Mouse (Mus musculus) liver, embryonic 14.5 days (tissue): ENCODE results near the gene Pacrg. TPM values are rescaled to one million over a fixed set of nuclear protein-coding genes. Genes with fewer than 3 reads are reported as not detected.

Experiments
- ATAC-seq: fragments of 200-750 bp; cut with Nextera tagmentation; 2 replicates; pipeline ENCODE4 v1.8.0; 2017; ENCODE audit warnings: moderate number of reproducible peaks, mild to moderate bottlenecking, moderate library complexity; ENCODE audit not compliant: insufficient read depth
- DNase-seq, 3 experiments: peaks; one replicate each; pipeline ENCODE4 v3.0.0-alpha.2; 2012 to 2013; ENCODE audit warnings: low read depth in 3 of 3, low spot score in 3 of 3
- H3K27ac ChIP-seq: fragments of 300-500 bp; sonication (generic); 2 replicates; pipeline ENCODE4 v1.5.1; 2014; ENCODE audit warnings: moderate library complexity, mild to moderate bottlenecking, control low read depth, inconsistent platforms
- H3K27me3 ChIP-seq: fragments of 300-500 bp; sonication (generic); 2 replicates; pipeline ENCODE4 v1.6.1; 2014; ENCODE audit warnings: mild to moderate bottlenecking, low read length, moderate library complexity; ENCODE audit not compliant: control insufficient read depth, insufficient read depth
- H3K36me3 ChIP-seq: fragments of 300-500 bp; sonication (generic); replicated peaks from 2 replicates; pipeline ENCODE4 v1.6.1; 2014; ENCODE audit warnings: low read depth; ENCODE audit not compliant: control insufficient read depth, insufficient read depth
- H3K4me1 ChIP-seq, 2 experiments: fragments of 200-500 bp in 1 of 2; fragments of 300-500 bp in 1 of 2; sonication (generic) in 1 of 2; replicated peaks; 2 replicates each; pipeline ENCODE4 v1.6.1; 2012 to 2014; ENCODE audit warnings: antibody characterized with exemption in 1 of 2, inconsistent platforms in 1 of 2, low read length in 1 of 2; ENCODE audit not compliant: control insufficient read depth in 2 of 2, insufficient read depth in 2 of 2
- H3K4me2 ChIP-seq: fragments of 300-500 bp; sonication (generic); 2 replicates; pipeline ENCODE4 v1.6.1; 2014; ENCODE audit warnings: low read depth, mild to moderate bottlenecking, control low read depth, moderate library complexity
- H3K4me3 ChIP-seq, 2 experiments: fragments of 200-500 bp in 1 of 2; fragments of 300-500 bp in 1 of 2; sonication (generic) in 1 of 2; 2 replicates each; pipeline ENCODE4 v1.5.1; 2012 to 2014; ENCODE audit warnings: low read depth in 2 of 2, low read length in 2 of 2, mild to moderate bottlenecking in 2 of 2, control low read depth in 1 of 2, inconsistent platforms in 1 of 2, moderate library complexity in 1 of 2; ENCODE audit not compliant: insufficient read depth in 1 of 2
- H3K9ac ChIP-seq: fragments of 300-500 bp; sonication (generic); replicated peaks from 2 replicates; pipeline ENCODE4 v1.6.1; 2014; ENCODE audit warnings: mild to moderate bottlenecking, control low read depth, moderate library complexity
- H3K9me3 ChIP-seq: fragments of 300-500 bp; sonication (generic); 2 replicates; pipeline ENCODE4 v1.6.1; 2016; ENCODE audit warnings: low read length, mixed read lengths; ENCODE audit not compliant: control insufficient read depth
- CTCF ChIP-seq: IDR thresholded peaks from 2 replicates; pipeline ENCODE4 v1.5.1; 2016; ENCODE audit warnings: antibody characterized with exemption, low read depth, control low read depth
- EP300 ChIP-seq: IDR thresholded peaks from 2 replicates; pipeline ENCODE4 v1.6.1; 2016; ENCODE audit warnings: antibody characterized with exemption, low read depth
- WGBS: fragments of 180-500 bp; shearing (Covaris S2); extraction: QIAGEN DNeasy Blood & Tissue Kit; methylation state at CpG from one replicate; pipeline ENCODE4 v1.1.7; 2014; ENCODE audit not compliant: insufficient replicate concordance; 5-methylcytosine and 5-hydroxymethylcytosine counted together
- polyA plus RNA-seq, 2 experiments: library from polyadenylated mRNA; depleted of rRNA in 1 of 2; stranded (reverse) in 1 of 2; unstranded in 1 of 2; fragments of >200 nt; fragmentation: Nextera tagmentation in 1 of 2; extraction: Ambion mirVana in 1 of 2; gene quantifications; 2 replicates each; pipeline versions ENCODE4 v1.2.1 to v1.2.3; 2012 to 2014

Gene Pacrg
- polyA plus RNA-seq (2012; rRNA removed) (0.04 TPM in 1 of 2 replicates, not detected in the other), polyA plus RNA-seq (2014; fragmentation: Nextera tagmentation; extraction: Ambion mirVana) (not detected in 2 replicates)

DNA sequence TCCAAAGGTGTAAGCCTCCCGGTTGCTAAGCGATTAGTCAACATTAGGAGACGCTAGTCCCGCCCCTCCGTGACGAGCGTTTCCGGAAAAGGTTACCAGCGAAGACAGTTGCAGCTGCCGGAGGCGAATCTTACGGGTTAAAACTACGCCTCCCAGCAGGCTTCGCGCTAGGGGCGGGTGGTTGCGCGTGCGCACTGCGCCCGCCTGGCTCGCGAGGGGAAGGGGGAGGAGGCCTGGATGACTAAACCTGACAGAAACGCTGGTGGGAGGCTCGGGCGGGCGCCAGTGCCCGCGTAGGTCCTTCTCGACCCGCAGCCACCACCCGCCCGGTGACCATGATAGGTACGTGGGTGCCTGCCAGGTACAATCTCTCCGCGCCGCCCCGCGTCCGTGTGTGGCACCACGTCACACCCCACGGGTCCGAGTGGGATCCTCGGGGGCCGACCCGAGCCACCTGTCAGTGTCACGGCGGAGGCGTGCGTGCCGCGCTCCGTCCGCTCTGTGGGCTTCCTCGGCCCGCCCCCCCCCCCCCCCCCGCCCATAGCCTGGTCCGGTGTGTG is at the start of gene Pacrg, which contains the start of gene Prkn:
Gene Pacrg, minus strand, starts transcription at position 164 of the 560 bp plus-strand sequence.
Gene Prkn, plus strand, starts transcription at position 237 of the 560 bp plus-strand sequence.
- H3K4me1 ChIP-seq = peaks cover 0 to 9% of the 10 kb centered on the region in 2 experiments; a peak in 2 of 4 replicates
- no peaks in the 10 kb centered on the region for H3K36me3 ChIP-seq
- H3K27me3 ChIP-seq = no peaks in the 10 kb centered on the region
- H3K9me3 ChIP-seq = no peaks in the 10 kb centered on the region
- under 1% methylated on average over 54 of the region's 58 CpGs for WGBS
- peak within 1 kb of the TSS; percentile 63 for H3K9ac ChIP-seq
- no peak within 1 kb of the TSS for H3K27ac ChIP-seq
- H3K4me3 ChIP-seq = peak within 1 kb of the TSS; percentile 63 to 70
- ATAC-seq = peak; percentile 91
- TF ChIP-seq CTCF (no peak), EP300 (no peak)
- H3K4me2 ChIP-seq = peak within 1 kb of the TSS; percentile 82
- peak; percentile 87 to 94 (median 89) for DNase-seq

DNA sequence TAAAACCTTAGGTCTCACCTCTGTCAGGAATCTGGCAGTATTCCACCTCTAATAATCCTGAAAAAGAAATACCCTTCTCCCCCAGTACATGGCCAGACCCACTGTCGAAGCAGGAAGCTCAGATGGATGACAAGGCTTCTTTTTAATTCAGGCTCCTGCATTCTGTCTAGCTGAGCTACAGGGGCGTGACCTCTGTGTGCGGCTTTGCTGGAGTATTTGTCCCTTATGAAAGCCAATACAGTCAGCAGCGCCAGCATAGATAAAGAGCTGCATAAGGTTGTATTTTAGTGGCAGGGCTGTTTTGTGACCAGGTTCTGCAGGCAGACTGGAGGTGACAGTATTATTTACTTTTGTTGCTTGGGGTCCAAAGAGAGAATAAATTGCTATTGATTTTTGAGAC is 47.8 kb upstream of the Pacrg start:
- TF ChIP-seq EP300 (no peak), CTCF (no peak)
- 47% methylated on average over 4 of the region's 4 CpGs for WGBS
- no peak for DNase-seq

DNA sequence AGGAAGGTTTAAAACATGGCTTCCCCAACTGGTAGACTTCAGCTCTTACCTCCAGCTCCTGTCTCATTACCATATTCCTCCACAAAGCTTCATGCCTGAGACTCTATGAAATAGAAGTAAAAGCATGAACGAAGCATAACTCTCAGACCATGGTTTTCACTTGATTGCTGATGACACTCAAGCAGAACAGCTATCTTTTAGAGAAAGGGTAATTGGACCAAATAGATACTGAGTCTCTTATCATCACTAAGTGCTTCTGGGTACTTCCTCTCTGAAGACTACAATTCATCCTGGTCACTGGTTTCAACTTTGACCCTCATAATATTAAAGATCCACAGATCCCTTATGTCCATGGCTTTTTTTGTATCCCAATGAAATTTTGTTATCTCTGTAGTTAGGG is 42.1 kb upstream of the Pacrg start:
- no peaks in the 10 kb centered on the region for H3K4me1 ChIP-seq
- no peak for DNase-seq
- H3K27me3 ChIP-seq = no peaks in the 10 kb centered on the region
- ATAC-seq = no peak
- 21% methylated on average over 1 of the region's 1 CpGs for WGBS
- no peaks in the 10 kb centered on the region for H3K36me3 ChIP-seq
- no peak overlapping the region for H3K9ac ChIP-seq
- no peak overlapping the region for H3K4me3 ChIP-seq
- no peak overlapping the region for H3K27ac ChIP-seq
- TF ChIP-seq CTCF (no peak), EP300 (no peak)
- no peaks in the 10 kb centered on the region for H3K9me3 ChIP-seq
- no peak overlapping the region for H3K4me2 ChIP-seq

More for the DNA sequence above, 47.8 kb upstream of the Pacrg start:
- Histone ChIP-seq H3K27ac (no peak overlapping the region), H3K36me3 (no peaks in the 10 kb centered on the region), H3K9me3 (no peaks in the 10 kb centered on the region), H3K4me1 (no peaks in the 10 kb centered on the region), H3K4me3 (no peak overlapping the region), H3K27me3 (no peaks in the 10 kb centered on the region), H3K9ac (no peak overlapping the region), H3K4me2 (no peak overlapping the region)
- ATAC-seq = no peak

DNA sequence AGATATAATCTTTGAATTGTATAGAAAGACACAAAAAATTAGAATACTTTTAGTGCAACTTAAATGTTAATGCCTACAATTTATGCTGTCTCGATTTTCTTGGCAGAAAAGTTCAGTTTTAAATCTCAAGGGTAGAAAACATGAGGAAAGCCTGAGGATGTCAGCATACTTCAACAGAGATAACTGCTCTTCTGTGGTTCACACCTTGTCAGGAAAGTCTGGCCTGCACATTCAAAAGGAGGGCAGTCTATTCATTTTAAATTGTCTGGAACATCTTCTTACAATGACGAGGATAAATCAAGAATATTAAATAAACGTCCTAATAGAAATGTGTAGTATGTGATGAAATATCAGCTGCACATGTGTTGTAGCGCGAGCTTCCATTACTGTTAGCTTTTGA is 38.9 kb upstream of the Pacrg start:
- TF ChIP-seq EP300 (no peak), CTCF (no peak)
- Histone ChIP-seq H3K4me2 (no peak overlapping the region), H3K36me3 (no peaks in the 10 kb centered on the region), H3K9ac (no peak overlapping the region), H3K27me3 (no peaks in the 10 kb centered on the region), H3K9me3 (no peaks in the 10 kb centered on the region), H3K4me1 (peaks cover 0 to 9% of the 10 kb centered on the region in 2 experiments; a peak in 3 of 4 replicates), H3K27ac (no peak overlapping the region), H3K4me3 (no peak overlapping the region)
- ATAC-seq (no peak), DNase-seq (no peak)
- 61% methylated on average over 5 of the region's 5 CpGs for WGBS

DNA sequence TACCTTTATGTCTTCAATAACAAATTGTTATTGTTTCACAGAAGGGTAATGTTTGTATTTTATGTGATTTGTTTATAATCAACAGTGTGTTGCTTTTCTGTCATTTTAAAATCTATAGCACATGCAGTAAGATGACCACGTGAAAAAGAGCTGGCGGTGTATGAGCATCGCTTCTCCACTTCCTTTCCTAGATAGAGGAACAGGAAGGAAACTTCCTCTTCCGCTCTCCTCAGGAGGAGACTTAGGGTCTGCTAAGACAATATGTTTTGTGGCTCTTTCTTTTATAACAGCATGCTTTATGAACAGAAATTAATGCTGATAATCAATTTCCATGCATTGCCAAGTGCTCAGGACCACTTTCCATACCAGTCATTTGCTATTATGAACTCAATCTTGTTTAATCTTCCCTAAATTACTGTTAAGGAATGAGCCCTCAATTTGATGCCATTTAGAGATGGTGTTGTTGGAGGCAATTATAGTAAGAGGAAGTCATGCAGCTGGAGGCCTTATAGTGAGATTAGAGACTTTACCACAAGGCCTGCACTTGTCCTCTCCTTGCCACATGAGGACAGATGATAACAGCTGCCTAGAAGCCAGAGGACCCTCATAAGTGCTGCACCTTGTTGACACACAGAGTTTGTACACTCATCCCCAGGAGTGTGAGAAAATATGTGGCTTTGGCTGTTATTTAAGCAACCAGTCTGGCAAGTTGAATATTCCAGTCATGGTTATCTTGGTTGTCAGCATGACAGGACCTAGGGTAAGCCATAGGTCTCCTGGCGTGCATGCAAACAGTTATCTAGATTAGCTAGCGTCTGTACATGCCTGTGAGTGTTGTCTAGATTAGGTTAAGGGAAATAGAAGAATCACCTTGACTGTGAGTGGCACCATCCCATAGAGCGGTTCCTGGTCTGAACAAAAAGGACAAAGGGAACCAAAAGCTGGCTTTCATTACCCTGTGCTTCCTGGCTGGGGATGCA is 34.4 kb upstream of the Pacrg start:
- Histone ChIP-seq H3K9ac (no peak overlapping the region), H3K9me3 (no peaks in the 10 kb centered on the region), H3K4me1 (peaks cover 0 to 9% of the 10 kb centered on the region in 2 experiments; a peak in 3 of 4 replicates), H3K4me2 (no peak overlapping the region), H3K27ac (no peak overlapping the region), H3K4me3 (no peak overlapping the region), H3K36me3 (no peaks in the 10 kb centered on the region), H3K27me3 (no peaks in the 10 kb centered on the region)
- TF ChIP-seq EP300 (peak; percentile 40), CTCF (no peak)
- ATAC-seq (peak; percentile 91), DNase-seq (peak; percentile 3 to 7 (median 3))
- 25% methylated on average over 7 of the region's 7 CpGs for WGBS
